Mouse (Mus musculus): Measurements from ENCODE around the gene 6820408C15Rik. TPM values are rescaled to one million over a fixed set of nuclear protein-coding genes. Genes with fewer than 3 reads are reported as not detected.
"Not testable (repeated sequence)": the region's sequence is repeated elsewhere in the genome, so short reads cannot be mapped to it uniquely, and the experiment has no call there.

Gene 6820408C15Rik
- total RNA-seq, 2 experiments from 2014 or later, result not detected

DNA sequence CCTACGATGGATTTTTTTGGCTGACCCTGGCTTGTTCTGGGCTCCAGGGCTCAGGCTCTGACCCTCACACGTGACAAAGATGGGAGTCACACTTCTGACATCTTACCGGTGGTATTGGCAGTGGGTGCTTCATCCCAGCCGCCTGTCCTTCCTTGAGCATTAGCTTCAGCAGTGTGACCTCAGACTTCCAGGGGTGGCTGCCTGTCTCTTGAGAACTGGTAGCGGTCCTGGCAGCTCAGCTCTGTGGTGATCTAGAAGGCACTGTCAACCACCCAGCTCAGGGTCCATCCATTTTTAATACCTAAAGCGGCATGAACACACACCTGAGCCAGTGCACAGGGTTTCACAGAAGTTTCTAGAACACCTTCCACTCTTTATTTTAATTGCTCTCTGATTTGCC lies 5.6 kb upstream of the 6820408C15Rik start:
- intact Hi-C loops (cut with DNase I), result no loop called here
- no peak for DNase-seq

- peak; percentile 45 to 63 for DNase-seq
- intact Hi-C loops (cut with DNase I), result no loop called here
Measured at GRCm38 (mm10) chr2:152410971-152411371, 4.4 kb upstream of the 6820408C15Rik start.

- DNase-seq, result no peak
- intact Hi-C loops (cut with DNase I), result no loop called here
Measured at GRCm38 (mm10) chr2:152411471-152411870, 3.9 kb upstream of the 6820408C15Rik start.

GRCm38 (mm10) chr2:152412526-152413157 lies 2.7 kb upstream of the 6820408C15Rik start:
- DNase-seq, result no peak
- intact Hi-C loops (cut with DNase I), result no loop called here

DNA sequence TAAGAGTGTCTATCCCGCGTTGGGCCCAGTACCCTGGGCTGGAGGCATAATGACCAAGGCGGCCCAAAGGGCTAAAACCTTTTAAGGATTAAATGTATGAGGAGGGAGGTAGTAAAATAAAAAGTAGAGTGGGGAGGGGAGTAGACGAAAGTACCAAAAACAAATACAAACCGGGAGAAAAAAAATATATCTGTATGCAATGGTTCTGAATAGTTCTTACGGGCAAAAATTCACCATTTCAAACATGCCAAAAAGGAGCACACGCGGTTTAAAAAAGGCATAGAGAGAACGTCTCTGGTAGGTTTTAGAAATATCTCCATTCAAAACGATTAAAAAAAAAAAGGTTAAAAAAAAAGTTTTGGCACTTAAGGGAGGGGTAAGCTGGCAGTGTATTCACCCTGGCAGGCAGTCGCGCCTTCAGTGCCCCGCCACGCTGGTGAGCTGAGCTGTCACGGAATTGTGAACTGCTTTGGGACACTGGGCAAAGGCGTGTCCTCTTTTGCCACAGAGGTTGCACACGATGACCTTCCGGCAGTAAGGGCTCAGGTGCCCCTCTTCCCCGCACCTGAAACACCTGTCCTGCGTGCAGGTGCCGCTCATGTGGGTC lies 2.1 kb upstream of the 6820408C15Rik start:
- DNase-seq, result no peak
- intact Hi-C loops (cut with DNase I), result no loop called here

DNA sequence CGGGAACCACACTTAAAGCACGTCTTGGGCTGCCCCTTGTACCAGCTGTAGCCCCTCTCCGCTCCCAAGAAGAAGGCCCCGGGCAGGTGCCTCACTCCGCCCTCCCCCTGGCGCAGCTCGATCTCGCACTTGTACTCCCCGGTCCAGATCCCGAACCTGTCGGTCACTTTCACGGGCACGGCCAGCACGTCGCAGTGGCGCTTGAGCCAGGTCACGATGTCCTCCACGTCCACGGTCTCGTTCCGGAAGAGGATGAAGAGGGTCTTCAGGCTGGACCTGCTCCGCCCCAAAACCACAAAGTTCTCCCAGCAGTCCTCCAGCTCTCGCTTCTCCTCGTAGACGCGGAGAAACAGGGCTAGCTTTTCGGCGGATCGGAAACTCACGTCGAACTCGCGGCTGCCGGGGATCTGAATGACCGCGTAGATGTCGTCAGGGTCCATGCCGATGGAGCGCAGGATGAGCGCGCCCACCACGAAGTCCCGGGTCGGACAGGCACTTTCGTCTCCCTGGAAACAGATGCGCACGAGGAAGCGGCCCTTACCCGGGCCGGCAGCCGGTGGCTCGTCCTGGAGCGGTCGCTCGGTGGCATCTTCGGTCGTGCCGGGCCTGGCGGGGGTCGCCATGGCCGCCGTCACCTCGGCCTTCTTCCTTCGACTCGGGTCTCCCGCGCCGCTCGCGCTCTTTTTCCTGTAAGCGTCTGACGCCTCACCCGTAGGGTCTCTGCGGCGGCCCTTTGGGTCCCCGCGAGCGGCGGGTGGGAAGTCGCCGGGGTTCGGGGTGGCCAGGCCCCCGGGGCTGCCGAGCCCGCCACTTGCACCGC lies 1.4 kb upstream of the 6820408C15Rik start:
- DNase-seq, result peak in 1 of 2 experiments; percentile 29
- intact Hi-C loops (cut with DNase I), result no loop called here

GRCm38 (mm10) chr2:152414591-152415165 lies 709 bp upstream of the 6820408C15Rik start, which contains the start of gene Zcchc3:
Gene Zcchc3 (minus strand): TSS chr2:152415027.
- DNase-seq, result peak; percentile 69 to 74
- intact Hi-C loops (cut with DNase I), result no loop called here

GRCm38 (mm10) chr2:152415786-152416185 lies 399 bp downstream of the 6820408C15Rik start:
- no peak for DNase-seq
- intact Hi-C loops (cut with DNase I), result no loop called here

- no peak for DNase-seq
- intact Hi-C loops (cut with DNase I), result no loop called here
Measured at GRCm38 (mm10) chr2:152427493-152427892, 12.1 kb downstream of the 6820408C15Rik start.

- DNase-seq; intact Hi-C loops (cut with DNase I): not testable (repeated sequence)
Measured at GRCm38 (mm10) chr2:152428481-152428880, 13.1 kb downstream of the 6820408C15Rik start.

DNA sequence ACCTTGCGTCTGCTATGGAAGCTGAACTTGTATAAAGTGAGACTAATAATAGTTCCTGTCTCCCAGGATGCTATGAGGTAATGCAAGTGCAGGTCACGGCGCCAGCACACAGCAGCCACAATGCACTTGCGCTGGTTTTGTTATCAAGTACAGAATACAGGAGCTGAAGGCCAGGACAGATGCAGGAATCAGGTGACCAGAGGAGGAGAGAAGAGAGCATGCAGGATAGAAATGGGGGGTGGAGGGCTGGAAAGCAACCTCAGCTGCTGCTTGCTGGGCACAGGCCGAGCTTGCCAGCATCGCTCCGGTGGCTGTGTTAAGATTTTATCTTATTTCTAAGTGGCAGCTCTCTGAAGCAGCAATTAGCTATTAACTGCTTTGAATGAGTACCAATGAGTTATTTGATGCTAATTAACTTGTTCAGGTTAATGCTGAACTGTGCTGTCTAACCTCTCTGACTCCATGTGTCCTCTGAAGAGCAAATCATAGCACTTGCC lies 21.1 kb downstream of the 6820408C15Rik start:
- intact Hi-C loops (cut with DNase I), result no loop called here
- DNase-seq, result no peak

- intact Hi-C loops (cut with DNase I), result loop anchor here (1.0 kb wide), 1 partner anchor 45 kb away; no protein-coding TSS in a partner anchor
- peak; percentile 69 to 73 for DNase-seq
Measured at GRCm38 (mm10) chr2:152436983-152437860, 21.8 kb downstream of the 6820408C15Rik start.

DNA sequence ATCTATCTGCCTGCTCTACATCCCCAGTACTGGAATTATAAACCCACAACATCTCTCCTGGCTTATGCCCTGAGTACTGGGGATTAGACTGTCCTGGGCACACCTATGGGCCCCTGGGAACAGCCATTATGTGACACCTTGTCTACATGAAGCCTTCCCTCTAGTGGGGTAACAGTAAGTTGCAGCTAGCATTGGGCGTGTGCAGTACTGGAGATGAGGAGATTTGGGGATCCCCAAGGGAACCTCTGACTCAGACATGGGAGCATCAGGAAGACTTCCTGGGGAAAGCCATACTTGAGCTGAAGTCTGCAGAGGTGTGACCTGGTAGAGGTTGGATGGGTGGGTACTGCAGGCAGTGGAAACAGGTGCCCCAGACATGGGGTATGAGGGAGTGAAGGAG lies 23.6 kb downstream of the 6820408C15Rik start:
- intact Hi-C loops (cut with DNase I), result no loop called here
- DNase-seq, result no peak

GRCm38 (mm10) chr2:152439833-152440232 lies 24.4 kb downstream of the 6820408C15Rik start:
- intact Hi-C loops (cut with DNase I), result no loop called here
- no peak for DNase-seq

- intact Hi-C loops (cut with DNase I), result no loop called here
- DNase-seq, result no peak
Measured at GRCm38 (mm10) chr2:152442322-152442721, 26.9 kb downstream of the 6820408C15Rik start.

GRCm38 (mm10) chr2:152443281-152443680 lies 27.9 kb downstream of the 6820408C15Rik start:
- intact Hi-C loops (cut with DNase I), result no loop called here

GRCm38 (mm10) chr2:152446642-152447041 lies 31.3 kb downstream of the 6820408C15Rik start:
- intact Hi-C loops (cut with DNase I), result no loop called here
- no peak for DNase-seq

More at GRCm38 (mm10) chr2:152443281-152443680, 27.9 kb downstream of the 6820408C15Rik start:
- no peak for DNase-seq

DNA sequence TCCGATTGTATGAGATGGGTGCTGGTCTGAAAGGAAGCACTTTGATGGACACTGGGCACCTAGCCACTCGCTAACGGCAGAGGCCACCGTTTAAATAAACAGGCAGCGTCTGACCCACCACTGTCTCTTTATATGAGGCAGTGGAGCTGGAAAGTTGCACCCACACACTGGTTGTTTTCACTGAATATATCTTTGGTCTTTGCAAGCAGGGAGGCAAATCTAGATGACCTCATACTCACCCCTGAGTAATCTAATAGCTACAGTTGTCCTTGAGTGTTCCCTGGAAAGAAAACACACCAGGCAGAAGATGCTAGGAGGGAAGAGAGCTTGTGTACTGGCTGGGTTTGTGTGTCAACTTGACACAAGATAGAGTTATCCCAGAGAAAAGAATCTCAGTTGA lies 32.1 kb downstream of the 6820408C15Rik start:
- DNase-seq, result no peak
- intact Hi-C loops (cut with DNase I), result no loop called here

- peak in 1 of 2 experiments; percentile 17 for DNase-seq
- intact Hi-C loops (cut with DNase I), result loop anchor here (2.0 kb wide), 1 partner anchor 95 kb away; no protein-coding TSS in a partner anchor
Measured at GRCm38 (mm10) chr2:152450241-152450640, 34.9 kb downstream of the 6820408C15Rik start.

All from gastrocnemius, postnatal 36 days (tissue).